Mouse (Mus musculus): ENCODE results near the gene Cryba2.

Gene Cryba2

DNA sequence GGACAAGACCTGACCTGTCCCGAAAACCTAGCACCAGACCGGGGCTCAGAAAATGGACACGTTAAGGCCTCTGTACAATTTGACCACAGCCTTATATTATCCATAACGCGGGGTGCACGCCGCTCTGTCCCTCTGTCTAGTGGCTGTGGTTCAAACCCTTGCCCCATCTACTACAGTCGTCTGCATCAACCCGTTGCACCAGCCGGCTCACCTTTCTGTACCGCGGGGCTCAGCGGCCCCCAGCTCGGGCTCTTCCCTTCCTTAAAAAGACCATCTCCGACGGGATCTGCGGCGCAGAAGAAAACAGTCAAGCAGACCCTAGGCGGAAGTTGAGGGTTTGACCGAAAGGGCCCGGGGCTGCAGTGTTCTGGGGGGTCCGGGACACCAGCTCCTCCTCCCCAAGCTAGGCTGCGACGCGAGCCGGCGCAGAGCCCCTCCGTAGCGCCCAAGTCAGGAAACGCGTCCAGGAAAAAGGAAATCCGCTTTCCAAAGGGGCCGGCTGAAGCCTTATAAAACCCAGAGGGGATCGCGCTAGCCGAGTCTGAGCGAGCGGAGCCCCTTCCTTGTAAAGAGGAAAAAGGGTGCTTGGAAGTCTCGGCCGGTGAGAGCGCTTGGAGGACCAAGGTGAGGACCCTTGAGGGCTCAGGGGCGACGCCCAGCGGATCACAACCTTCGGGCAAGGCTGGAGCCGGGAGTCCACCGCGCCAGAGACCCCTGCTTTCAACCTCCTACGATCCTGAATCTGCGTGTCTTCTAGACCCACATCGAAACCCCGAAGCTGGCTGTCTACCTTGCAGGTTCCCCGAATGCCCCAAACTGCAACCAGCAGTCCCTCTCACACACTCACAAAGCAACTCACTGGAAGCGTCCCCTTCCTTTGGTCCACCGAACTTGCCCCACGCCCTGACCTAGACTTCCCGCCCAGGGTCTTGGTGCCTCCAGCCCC, 8.5 kb downstream of the Cryba2 start:
- no peak for DNase-seq (ENCODE audit: low spot score in 2 of 2)

DNA sequence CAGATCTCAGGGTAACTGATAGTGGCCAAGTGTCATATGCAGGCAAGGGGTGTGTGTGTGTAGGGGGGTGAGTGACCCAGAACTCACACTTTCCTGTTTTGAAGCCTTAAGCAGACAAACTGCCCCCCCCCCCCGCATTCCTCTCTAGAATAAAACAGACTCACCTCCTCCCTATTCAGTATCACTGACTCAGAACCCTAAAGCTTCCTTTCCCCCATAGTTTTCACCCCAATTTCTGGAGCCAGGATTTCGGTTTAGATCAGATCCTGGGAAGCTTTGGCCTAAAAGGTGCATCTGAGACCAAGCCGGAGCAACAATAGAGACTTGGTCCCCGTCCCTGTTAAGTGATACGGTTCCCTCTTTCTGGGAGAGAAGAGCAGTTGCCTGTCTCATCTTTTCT, 9.5 kb downstream of the Cryba2 start:
- no peak for DNase-seq (ENCODE audit: low spot score in 2 of 2)

DNA sequence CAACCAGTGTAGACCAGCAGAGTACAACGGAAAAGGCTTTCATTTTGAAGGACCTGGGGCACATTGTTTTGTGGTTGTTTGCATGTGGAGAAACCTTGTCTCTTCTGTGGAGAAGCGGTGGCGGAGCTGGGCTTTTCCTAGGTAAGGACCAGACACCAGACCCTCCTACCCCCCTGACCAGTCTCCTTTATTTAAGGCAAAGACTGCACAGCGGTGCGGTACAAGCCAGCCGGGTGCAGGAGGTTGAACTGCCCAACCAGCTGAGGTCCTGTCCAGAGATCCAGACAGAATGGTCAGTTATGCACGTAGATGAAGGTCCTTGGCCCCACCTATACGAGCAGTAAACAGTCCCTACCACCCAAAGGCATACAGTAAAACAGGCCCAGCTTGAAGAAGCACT, 10.1 kb downstream of the Cryba2 start:
- no peak for DNase-seq (ENCODE audit: low spot score in 2 of 2)

DNA sequence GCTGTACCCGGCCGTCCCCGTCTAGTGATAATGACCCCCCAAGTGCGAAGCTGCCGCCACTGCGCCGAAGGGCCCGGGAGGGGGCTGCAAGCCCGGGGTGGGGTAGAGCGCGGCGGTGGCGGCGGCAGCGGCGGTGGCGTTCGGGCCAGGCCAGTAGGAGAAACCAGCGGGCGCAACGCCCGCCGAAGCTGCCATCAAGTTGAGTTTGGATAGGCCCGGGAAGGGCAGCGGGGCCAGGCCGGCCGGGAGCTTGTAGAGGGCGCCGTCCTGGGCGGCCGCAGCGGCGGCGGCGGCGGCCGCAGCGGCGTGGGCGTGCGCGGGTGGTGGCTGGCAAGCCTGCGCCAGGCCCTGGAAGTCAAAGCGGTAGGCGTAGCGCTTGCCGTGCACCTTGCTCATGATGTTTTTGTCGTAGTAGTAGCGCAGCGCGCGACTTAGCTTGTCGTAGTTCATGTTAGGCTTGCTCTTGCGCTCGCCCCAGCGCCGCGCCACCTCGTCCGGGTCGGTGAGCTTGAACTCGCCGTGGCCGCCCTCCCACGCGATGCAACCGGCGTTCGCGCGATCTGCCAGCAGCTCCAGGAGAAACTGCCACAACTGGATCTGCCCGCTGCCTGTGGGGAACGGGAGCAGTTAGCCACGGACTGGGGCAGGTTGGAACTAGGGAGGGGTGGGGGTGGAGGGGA, 10.7 kb downstream of the Cryba2 start:
- DNase-seq (ENCODE audit: low spot score in 2 of 2) = no peak

DNA sequence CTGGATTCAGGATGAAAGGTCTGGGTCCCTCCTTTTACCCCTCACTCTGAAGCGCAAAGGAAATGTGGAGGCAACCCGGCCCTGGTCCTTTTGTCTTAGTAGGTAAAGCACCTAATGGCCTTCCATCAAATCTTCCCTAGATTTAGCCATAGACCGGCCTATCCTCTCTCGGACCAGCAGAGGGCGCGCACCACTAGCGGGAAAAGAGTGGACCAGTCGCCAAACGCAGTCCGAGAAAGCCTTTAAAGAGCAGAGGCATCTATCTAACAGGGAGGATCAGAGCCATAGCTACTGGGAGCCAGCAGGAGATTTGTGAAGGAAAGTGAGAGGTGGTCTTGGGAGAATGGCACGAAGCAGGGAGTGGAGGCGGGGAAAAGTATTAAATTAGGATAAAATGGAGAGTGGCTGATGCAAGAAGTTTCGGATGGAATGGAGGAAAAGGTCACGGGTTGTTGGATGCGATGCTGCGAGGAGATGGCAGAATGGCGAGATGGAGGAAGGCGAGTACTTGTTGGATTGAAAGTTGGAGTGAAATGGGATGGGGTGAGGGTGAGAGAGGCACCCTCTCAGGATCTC, 12.1 kb downstream of the Cryba2 start:
- peak in 1 of 2 experiments; percentile 52 for DNase-seq (ENCODE audit: low spot score in 2 of 2)

DNA sequence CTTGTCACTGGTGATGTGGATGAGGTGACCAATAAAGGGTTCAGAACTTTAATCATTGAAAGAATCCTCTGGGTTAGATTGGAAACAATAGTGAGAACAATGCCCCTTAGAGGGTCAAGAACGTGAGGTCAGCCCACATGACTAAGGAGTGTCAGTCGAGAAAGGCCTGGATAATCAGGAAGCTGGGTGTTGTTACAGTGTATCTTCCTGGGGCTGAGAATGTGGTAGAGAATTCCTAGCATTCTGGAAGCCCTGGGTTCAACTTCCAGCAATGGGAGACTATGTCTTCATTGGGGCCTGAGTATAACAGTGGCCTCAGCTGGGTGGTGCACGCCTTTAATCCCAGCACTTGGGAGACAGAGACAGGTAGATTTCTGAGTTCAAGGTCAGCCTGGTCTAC, 15.7 kb downstream of the Cryba2 start:
- no peak for DNase-seq (ENCODE audit: low spot score in 2 of 2)

DNA sequence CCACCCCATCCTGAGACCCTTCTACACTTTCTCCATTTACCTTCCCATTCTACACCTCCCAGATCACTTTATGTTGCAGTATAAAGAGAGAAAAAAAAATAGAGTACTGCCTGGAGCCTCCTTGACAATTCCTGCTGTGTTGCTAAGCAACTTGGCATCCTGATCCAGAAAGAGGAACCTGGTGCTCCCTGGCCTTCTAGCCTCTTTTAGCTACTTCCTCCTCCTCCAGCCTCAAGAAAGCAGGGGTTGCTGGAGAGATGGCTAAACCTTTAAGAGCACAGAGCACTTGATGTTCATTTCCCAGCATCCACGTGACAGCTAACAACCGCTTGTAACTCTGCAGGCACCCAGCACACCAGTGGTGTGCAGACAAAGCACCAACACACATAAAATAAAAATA, 20.7 kb downstream of the Cryba2 start:
- no peak for DNase-seq (ENCODE audit: low spot score in 2 of 2)

DNA sequence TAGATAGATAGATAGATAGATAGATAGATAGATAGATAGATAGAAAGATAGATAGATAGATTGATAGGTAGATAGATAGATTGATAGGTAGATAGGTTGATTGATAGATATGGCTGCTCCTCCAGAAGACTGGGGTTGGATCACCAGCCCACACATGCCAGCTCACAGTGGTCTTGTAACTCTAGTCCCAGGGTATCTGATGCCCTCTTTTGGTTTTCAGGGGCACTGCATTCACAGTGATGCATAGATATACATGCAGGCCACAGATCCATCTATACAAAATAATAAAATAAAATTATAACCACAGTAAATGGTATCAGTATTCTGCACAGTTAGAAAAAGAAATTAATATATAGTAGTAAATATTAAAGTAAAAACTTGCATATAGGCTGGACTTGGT, 31.2 kb downstream of the Cryba2 start:
- no peak for DNase-seq (ENCODE audit: low spot score in 2 of 2)

DNA sequence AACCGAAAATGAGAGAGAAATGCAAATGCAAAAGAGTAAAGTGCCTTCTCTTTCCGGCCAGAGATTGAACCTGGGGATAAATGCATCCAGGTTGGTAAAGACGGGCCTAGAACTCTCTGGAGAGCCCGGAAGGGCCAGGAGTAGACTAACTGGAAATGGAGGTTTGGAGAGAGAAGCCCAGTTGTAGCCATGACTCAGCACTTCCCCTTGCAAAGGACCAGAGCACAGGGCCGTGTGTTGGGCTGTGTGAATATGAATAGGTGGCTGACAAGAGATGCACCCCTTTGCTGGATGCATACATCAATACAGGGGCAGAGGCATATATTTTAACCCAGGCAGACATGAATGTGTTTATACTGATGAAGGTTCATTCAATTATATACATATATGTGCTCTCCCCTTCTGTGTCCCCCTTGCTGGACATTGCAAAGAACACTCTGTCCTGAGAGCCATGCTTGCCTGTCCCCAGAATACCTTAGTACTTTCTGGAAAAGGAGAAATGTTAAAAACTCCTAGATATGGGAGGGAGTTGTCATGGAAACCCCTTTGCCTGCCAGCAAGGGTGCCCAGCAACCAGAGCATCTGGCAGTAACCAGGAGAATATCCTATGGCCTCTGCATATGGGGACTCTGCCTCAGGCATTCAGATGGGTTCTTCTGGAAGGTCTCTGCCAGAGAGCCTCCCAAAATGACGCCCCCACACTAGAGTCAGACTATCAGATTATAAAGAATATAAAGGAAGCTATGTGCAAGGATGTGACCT, 33.5 kb downstream of the Cryba2 start:
- no peak for DNase-seq (ENCODE audit: low spot score in 2 of 2)

DNA sequence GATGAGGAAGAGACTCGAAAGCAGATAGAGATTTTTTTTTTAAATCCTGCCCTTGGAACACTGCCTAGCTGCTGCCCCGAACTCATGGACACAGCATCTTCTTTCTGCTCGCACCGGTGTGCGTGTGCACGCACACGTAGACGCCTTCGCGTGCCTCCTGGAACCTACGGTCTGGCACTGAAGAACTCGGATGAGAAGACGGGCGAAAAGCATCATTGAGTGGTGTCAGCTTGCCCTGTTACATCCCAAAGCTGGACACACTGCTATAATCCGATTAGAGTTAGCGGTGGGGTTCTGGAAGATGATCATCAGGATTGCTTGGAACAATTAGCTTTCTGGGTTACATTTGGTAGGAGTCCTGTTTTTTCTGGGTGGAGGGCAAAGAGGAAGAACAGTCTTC, 34.1 kb downstream of the Cryba2 start:
- DNase-seq (ENCODE audit: low spot score in 2 of 2) = no peak

DNA sequence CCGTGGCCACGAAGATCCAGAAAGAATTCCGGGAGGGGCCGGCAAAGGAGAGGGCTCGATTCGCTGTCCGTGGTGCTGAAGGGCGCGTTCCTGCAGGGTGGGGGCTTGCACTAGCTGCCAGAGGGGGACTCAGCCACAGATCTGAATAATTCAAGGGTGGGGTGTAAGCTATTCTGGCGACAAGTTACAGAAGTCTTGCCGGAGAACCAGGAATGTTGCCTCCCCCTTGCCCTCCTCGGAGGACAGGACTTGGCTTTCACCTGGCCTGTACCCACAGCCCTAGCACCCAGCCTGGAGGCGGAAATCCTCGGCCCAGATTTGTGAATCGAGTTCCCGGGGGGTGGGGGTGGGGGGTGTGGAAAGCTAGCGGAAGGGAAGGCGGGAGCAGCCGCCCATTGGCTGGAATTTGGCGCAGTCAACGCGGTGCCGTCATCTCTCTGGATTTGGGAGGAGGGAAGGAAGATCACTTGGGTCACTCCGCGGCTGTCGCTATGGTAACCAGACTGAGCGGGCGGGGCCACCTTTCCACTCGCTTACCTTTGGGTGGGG, 34.7 kb downstream of the Cryba2 start:
- peak; percentile 63 to 81 for DNase-seq (ENCODE audit: low spot score in 2 of 2)

DNA sequence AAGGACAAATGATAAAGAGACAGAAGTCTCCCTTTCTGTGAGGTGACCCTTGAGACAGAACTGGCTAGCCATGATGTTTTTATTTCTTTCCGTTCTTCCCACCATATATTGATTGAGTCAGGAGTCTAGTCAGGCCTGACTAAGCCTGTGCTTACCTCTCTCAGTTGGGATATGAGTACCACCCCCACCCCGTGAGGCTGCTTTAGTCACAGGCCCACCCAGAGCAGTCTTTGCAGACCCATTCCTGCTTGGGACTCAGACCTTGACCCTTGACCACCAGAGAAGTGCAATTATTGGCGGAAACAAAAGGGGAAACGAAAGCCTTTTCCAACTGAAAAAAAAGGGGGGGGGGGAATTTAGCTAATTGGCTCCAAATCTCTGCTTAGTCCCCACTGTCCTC, 35.3 kb downstream of the Cryba2 start:
- DNase-seq (ENCODE audit: low spot score in 2 of 2) = no peak

DNA sequence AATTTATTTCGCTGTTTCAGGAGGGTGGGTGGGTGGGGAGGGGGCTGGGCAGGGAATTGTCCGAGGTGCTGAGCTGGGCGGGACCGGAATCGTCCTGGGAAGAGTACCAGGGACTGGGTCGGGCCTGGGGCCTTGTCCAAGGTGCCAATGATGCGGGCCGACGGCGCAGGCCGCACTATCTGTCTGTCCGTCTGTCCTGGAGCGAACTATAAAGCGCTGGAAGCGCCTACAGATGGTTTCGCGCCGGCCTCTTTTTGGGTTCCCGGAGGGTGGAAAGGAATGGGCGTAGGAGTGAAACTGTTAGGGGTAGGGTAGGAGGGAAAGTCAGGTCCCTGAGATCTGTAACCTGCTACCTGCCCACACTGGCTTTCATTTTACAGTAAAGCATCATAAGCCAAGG, 35.7 kb downstream of the Cryba2 start:
- no peak for DNase-seq (ENCODE audit: low spot score in 2 of 2)

DNA sequence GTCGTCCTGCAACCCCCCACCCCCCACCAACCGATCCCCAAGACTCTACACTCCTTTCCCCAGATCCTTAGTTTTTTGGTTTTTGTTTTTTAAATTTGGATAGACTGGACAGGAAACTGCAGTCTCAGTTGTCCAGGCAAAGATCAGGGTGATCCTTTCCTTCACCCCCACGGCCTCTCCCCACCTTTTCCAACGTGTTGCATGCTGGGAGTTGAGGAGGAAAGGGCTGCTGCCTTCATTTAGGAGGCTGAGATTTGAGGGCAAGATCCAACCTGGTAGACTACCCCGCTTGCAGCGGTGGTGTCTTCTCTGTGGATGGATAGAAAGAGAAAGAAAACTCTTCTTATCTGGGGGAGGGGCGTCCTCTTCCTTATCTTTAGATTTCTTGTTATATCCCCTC, 36.2 kb downstream of the Cryba2 start:
- DNase-seq (ENCODE audit: low spot score in 2 of 2) = no peak

DNA sequence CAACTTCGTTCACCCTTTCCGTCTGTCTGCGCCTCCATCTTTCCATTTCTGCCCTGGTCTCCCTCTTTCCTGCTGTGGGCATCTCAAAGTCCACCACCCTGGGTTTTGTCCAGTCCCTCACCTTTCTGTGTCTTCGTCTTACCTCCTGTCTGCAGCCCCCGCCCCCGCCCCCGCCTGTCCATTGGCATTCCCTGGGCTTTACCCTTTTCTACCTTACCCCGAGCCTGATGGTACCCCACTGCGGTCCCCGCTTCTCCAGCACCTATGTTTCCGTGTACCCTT, 36.6 kb downstream of the Cryba2 start:
- DNase-seq (ENCODE audit: low spot score in 2 of 2) = no peak

DNA sequence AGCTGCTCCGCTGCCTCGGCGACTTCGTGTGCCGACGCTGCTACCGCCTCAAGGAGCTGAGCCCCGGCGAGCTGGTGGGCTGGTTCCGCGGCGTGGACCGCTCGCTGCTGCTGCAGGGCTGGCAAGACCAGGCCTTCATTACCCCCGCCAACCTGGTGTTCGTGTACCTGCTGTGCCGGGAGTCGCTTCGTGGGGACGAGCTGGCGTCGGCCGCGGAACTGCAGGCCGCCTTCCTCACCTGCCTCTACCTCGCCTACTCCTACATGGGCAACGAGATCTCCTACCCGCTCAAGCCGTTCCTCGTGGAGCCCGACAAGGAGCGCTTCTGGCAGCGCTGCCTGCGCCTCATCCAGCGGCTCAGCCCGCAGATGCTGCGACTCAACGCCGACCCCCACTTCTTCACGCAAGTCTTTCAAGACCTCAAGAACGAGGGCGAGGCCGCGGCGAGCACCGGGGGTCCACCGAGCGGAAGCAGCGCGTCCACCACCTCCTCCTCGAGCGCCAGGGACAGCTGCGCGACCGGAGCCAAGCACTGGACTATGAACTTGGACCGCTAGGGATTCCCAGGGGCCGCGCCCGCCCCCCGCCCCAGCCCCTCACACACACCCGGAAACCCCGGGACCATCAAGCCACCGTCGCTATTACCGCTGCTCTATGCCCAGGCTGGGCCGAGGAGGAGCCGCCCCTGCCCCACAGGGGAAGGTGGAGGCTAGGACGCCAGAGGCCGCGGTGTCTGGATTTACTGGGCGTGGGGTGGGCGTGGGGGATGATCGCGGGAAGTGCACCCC, 37.1 kb downstream of the Cryba2 start:
- no peak for DNase-seq (ENCODE audit: low spot score in 2 of 2)

DNA sequence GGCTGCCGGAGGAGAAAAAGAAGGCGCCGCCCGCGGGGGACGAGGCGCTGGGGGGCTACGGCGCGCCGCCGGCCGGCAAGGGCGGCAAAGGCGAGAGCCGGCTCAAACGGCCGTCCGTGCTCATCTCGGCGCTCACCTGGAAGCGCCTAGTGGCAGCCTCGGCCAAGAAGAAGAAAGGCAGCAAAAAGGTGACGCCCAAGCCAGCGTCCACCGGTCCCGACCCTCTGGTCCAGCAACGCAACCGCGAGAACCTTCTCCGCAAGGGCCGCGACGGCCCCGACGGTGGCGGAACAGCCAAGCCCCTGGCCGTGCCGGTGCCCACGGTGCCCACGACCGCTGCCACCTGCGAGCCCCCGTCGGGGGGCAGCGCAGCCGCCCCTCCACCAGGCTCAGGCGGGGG, 37.8 kb downstream of the Cryba2 start:
- DNase-seq (ENCODE audit: low spot score in 2 of 2) = no peak

DNA sequence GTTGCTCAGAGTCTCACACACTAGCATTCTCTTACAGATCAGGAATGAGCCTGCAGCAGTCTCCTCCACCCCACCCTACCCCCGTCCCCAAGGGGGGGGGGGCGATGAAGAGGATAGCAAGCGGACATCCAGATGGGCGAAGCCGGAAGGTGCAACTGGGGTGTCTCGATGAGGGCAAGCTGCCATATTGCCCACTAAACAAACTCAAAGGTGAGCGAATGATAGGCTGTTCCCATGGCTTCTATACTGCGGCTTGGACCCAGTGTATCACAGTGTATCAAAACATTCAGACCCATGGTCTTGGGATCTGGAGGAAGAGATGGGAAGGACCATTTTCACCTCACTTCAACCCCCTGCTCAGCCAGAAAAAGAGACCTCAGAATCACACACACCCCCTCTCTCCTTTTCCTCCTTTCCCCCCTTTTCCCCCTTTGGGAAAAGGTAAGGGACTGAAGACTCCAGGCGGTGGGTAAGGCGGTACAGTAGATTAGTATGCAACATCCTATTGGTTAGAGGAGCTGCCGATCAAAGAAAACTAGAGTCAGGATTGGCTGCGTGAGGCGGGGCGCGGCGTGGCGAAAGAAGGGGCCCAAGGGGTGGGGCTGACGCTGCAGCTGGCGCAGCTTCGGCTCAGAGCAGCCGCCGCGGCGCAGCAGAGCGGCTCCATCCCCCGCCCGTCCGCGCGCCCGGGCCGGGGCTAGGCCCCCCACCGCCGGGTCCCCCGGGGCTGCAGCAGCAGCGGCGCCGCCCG, 38.5 kb downstream of the Cryba2 start, which contains the start of gene Cdk5r2:
Gene Cdk5r2, plus strand, starts transcription at position 629 of the 751 bp plus-strand sequence.
- peak; percentile 76 to 89 for DNase-seq (ENCODE audit: low spot score in 2 of 2)

DNA sequence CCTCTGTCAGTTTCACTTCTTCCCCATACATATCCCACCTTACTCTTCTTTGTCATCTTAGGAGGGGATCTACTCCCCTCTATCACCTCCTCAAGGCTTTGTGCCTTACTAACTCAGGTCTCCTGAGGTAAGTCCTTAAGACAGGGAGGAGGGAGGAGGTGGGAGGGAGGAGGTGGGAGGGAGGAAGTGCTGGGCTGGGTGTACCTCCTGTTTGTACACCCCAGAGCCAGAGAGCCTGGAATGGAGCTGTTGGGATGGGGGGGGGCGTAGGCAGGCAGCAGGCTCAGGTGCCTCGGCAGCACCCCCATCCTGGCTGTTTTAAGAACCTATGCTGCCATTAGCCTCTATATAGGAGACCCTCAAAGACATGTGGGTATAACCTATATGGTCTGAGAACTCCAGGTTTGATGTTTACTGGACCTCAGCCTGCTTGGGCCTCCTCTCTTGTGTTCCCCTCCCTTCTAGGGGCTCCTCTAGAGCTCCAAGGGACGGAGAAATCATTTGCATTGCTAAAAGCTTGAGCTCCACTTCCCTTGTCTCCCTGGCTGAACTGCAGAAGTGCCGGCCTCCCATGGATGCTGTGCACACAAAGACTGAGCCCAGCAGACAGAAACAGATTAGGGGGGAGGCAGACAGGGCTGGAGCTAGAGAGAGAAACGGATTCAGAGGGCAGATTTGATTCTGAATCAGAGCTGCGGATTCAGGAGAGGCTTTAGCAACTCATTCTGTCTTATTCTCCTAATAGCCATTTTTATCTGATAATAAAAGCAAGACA, 41.8 kb downstream of the Cryba2 start:
- DNase-seq (ENCODE audit: low spot score in 2 of 2) = peak in 1 of 2 experiments; percentile 29

DNA sequence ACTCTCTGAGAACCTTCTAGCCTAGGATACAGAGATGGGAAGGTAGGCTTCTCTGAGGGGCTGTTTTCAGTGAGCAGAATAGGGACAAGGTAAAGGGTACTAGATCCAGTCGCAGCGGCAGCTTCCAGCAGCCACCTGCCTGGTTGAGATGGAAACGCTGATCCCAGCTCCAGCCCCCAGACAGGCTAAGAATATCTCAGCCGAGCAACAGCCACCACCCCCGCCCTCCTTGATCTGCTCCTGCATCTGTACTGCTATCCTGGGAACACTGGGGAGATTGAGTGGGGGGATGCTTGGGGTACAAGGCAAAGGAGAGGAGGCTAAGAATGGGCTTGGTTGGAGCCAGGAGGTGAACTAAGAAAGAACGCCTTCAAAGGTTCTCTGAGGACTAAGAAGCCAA, 42.7 kb downstream of the Cryba2 start:
- DNase-seq (ENCODE audit: low spot score in 2 of 2) = peak in 1 of 2 experiments; percentile 61
